Mouse (Mus musculus): ENCODE measurements around the gene Ano2. TPM values are rescaled to one million over a fixed set of nuclear protein-coding genes. Genes with fewer than 3 reads are reported as not detected.

Gene Ano2
- polyA plus RNA-seq, 1 experiment from 2014 or later, result 0.16 TPM

GRCm38 (mm10) chr6:126035621-126036020 lies 345.4 kb downstream of the Ano2 start:
- Histone ChIP-seq H3K4me1 (replicated peaks; ENCODE audit: control insufficient read depth, insufficient read depth, low read length) (no peaks in the 10 kb centered on the region; the same call in 1 of the 2 replicates), H3K4me2 (ENCODE audit: low read depth, low read length) (no peak overlapping the region), H3K27ac (ENCODE audit: low read length) (no peak overlapping the region), H3K27me3 (ENCODE audit: control insufficient read depth, insufficient read depth, low read depth, low read length) (no peaks in the 10 kb centered on the region), H3K9ac (ENCODE audit: low read length) (no peak overlapping the region), H3K9me3 (ENCODE audit: control insufficient read depth, low read length) (no peaks in the 10 kb centered on the region), H3K36me3 (ENCODE audit: control insufficient read depth, insufficient read depth, low read length) (no peaks in the 10 kb centered on the region), H3K4me3 (ENCODE audit: low read length) (no peak overlapping the region)
- ATAC-seq (ENCODE audit: low read depth), result no peak
- WGBS, result 79% methylated on average over 2 of the region's 2 CpGs

GRCm38 (mm10) chr6:126045931-126046330 lies 355.7 kb downstream of the Ano2 start:
- Histone ChIP-seq H3K27ac (ENCODE audit: low read length) (no peak overlapping the region), H3K4me1 (replicated peaks; ENCODE audit: control insufficient read depth, insufficient read depth, low read length) (no peaks in the 10 kb centered on the region), H3K36me3 (ENCODE audit: control insufficient read depth, insufficient read depth, low read length) (no peaks in the 10 kb centered on the region), H3K4me2 (ENCODE audit: low read depth, low read length) (no peak overlapping the region), H3K9ac (ENCODE audit: low read length) (no peak overlapping the region), H3K4me3 (ENCODE audit: low read length) (no peak overlapping the region), H3K9me3 (ENCODE audit: control insufficient read depth, low read length) (no peaks in the 10 kb centered on the region), H3K27me3 (ENCODE audit: control insufficient read depth, insufficient read depth, low read depth, low read length) (no peaks in the 10 kb centered on the region)
- 41% methylated on average over 4 of the region's 4 CpGs for WGBS
- no peak for ATAC-seq (ENCODE audit: low read depth)

GRCm38 (mm10) chr6:126048206-126048605 lies 358.0 kb downstream of the Ano2 start:
- H3K4me1 ChIP-seq (replicated peaks; ENCODE audit: control insufficient read depth, insufficient read depth, low read length), result no peaks in the 10 kb centered on the region
- 37% methylated on average over 4 of the region's 4 CpGs for WGBS
- no peak overlapping the region for H3K4me3 ChIP-seq (ENCODE audit: low read length)
- H3K27ac ChIP-seq (ENCODE audit: low read length), result no peak overlapping the region
- H3K4me2 ChIP-seq (ENCODE audit: low read depth, low read length), result no peak overlapping the region
- no peaks in the 10 kb centered on the region for H3K9me3 ChIP-seq (ENCODE audit: control insufficient read depth, low read length)
- H3K27me3 ChIP-seq (ENCODE audit: control insufficient read depth, insufficient read depth, low read depth, low read length), result no peaks in the 10 kb centered on the region
- H3K36me3 ChIP-seq (ENCODE audit: control insufficient read depth, insufficient read depth, low read length), result no peaks in the 10 kb centered on the region
- no peak overlapping the region for H3K9ac ChIP-seq (ENCODE audit: low read length)
- no peak for ATAC-seq (ENCODE audit: low read depth)

- H3K4me3 ChIP-seq (ENCODE audit: low read length), result no peak overlapping the region
- H3K27ac ChIP-seq (ENCODE audit: low read length), result no peak overlapping the region
- 54% methylated on average over 5 of the region's 5 CpGs for WGBS
- H3K4me2 ChIP-seq (ENCODE audit: low read depth, low read length), result no peak overlapping the region
- H3K27me3 ChIP-seq (ENCODE audit: control insufficient read depth, insufficient read depth, low read depth, low read length), result no peaks in the 10 kb centered on the region
- no peak overlapping the region for H3K9ac ChIP-seq (ENCODE audit: low read length)
- no peaks in the 10 kb centered on the region for H3K36me3 ChIP-seq (ENCODE audit: control insufficient read depth, insufficient read depth, low read length)
- no peak for ATAC-seq (ENCODE audit: low read depth)
- H3K9me3 ChIP-seq (ENCODE audit: control insufficient read depth, low read length), result no peaks in the 10 kb centered on the region
- H3K4me1 ChIP-seq (replicated peaks; ENCODE audit: control insufficient read depth, insufficient read depth, low read length), result no peaks in the 10 kb centered on the region
Observed at GRCm38 (mm10) chr6:126053136-126053535, 362.9 kb downstream of the Ano2 start.

GRCm38 (mm10) chr6:126057706-126058105 lies 367.5 kb downstream of the Ano2 start:
- H3K4me1 ChIP-seq (replicated peaks; ENCODE audit: control insufficient read depth, insufficient read depth, low read length), result no peaks in the 10 kb centered on the region
- H3K27me3 ChIP-seq (ENCODE audit: control insufficient read depth, insufficient read depth, low read depth, low read length), result no peaks in the 10 kb centered on the region
- no peak overlapping the region for H3K27ac ChIP-seq (ENCODE audit: low read length)
- no peak overlapping the region for H3K4me3 ChIP-seq (ENCODE audit: low read length)
- no peaks in the 10 kb centered on the region for H3K9me3 ChIP-seq (ENCODE audit: control insufficient read depth, low read length)
- no peak for ATAC-seq (ENCODE audit: low read depth)
- H3K36me3 ChIP-seq (ENCODE audit: control insufficient read depth, insufficient read depth, low read length), result no peaks in the 10 kb centered on the region
- no peak overlapping the region for H3K9ac ChIP-seq (ENCODE audit: low read length)
- WGBS, result 70% methylated on average over 3 of the region's 3 CpGs
- H3K4me2 ChIP-seq (ENCODE audit: low read depth, low read length), result no peak overlapping the region

GRCm38 (mm10) chr6:126080531-126080930 lies 390.3 kb downstream of the Ano2 start:
- no peaks in the 10 kb centered on the region for H3K36me3 ChIP-seq (ENCODE audit: control insufficient read depth, insufficient read depth, low read length)
- H3K27ac ChIP-seq (ENCODE audit: low read length), result no peak overlapping the region
- no peaks in the 10 kb centered on the region for H3K27me3 ChIP-seq (ENCODE audit: control insufficient read depth, insufficient read depth, low read depth, low read length)
- H3K4me1 ChIP-seq (replicated peaks; ENCODE audit: control insufficient read depth, insufficient read depth, low read length), result no peaks in the 10 kb centered on the region
- no peak for ATAC-seq (ENCODE audit: low read depth)
- H3K4me3 ChIP-seq (ENCODE audit: low read length), result no peak overlapping the region
- no peaks in the 10 kb centered on the region for H3K9me3 ChIP-seq (ENCODE audit: control insufficient read depth, low read length)
- H3K4me2 ChIP-seq (ENCODE audit: low read depth, low read length), result no peak overlapping the region
- no peak overlapping the region for H3K9ac ChIP-seq (ENCODE audit: low read length)
- 83% methylated on average over 3 of the region's 3 CpGs for WGBS

GRCm38 (mm10) chr6:126086321-126086950 lies 396.2 kb downstream of the Ano2 start:
- no peaks in the 10 kb centered on the region for H3K4me1 ChIP-seq (replicated peaks; ENCODE audit: control insufficient read depth, insufficient read depth, low read length)
- H3K27me3 ChIP-seq (ENCODE audit: control insufficient read depth, insufficient read depth, low read depth, low read length), result no peaks in the 10 kb centered on the region
- no peaks in the 10 kb centered on the region for H3K9me3 ChIP-seq (ENCODE audit: control insufficient read depth, low read length)
- no peak overlapping the region for H3K4me2 ChIP-seq (ENCODE audit: low read depth, low read length)
- no peaks in the 10 kb centered on the region for H3K36me3 ChIP-seq (ENCODE audit: control insufficient read depth, insufficient read depth, low read length)
- no peak overlapping the region for H3K9ac ChIP-seq (ENCODE audit: low read length)
- H3K4me3 ChIP-seq (ENCODE audit: low read length), result no peak overlapping the region
- WGBS, result 35% methylated on average over 3 of the region's 3 CpGs
- H3K27ac ChIP-seq (ENCODE audit: low read length), result no peak overlapping the region
- 0 out of 2 replicates have a peak, but pooled peaks have one; percentile 23 for ATAC-seq (ENCODE audit: low read depth)

- Histone ChIP-seq H3K27me3 (ENCODE audit: control insufficient read depth, insufficient read depth, low read depth, low read length) (no peaks in the 10 kb centered on the region), H3K27ac (ENCODE audit: low read length) (no peak overlapping the region), H3K4me2 (ENCODE audit: low read depth, low read length) (no peak overlapping the region), H3K9me3 (ENCODE audit: control insufficient read depth, low read length) (no peaks in the 10 kb centered on the region), H3K4me1 (replicated peaks; ENCODE audit: control insufficient read depth, insufficient read depth, low read length) (peaks cover 3% of the 10 kb centered on the region; the same call in 1 of the 2 replicates), H3K36me3 (ENCODE audit: control insufficient read depth, insufficient read depth, low read length) (no peaks in the 10 kb centered on the region), H3K4me3 (ENCODE audit: low read length) (no peak overlapping the region), H3K9ac (ENCODE audit: low read length) (no peak overlapping the region)
- 90% methylated on average over 12 of the region's 12 CpGs for WGBS
- ATAC-seq (ENCODE audit: low read depth), result no peak
Observed at GRCm38 (mm10) chr6:126088489-126089265, 398.5 kb downstream of the Ano2 start.

Measured in lung, embryonic 16.5 days (tissue).